Mouse (Mus musculus) heart, embryonic 12.5 days (tissue): ENCODE data around the gene Acvrl1. TPM values are rescaled to one million over a fixed set of nuclear protein-coding genes. Genes with fewer than 3 reads are reported as not detected.

Experiments used
- ATAC-seq: fragments of 200-750 bp; cut with Nextera tagmentation; 2 replicates; pipeline ENCODE4 v1.8.0; 2017; ENCODE audit warnings: moderate TSS enrichment, moderate library complexity; ENCODE audit not compliant: insufficient number of reproducible peaks, low FRiP score
- H3K27ac ChIP-seq: fragments of 300-500 bp; sonication (generic); 2 replicates; pipeline ENCODE4 v1.5.1; 2016; ENCODE audit warnings: mild to moderate bottlenecking, moderate library complexity; ENCODE audit not compliant: poor library complexity, severe bottlenecking
- H3K27me3 ChIP-seq: fragments of 300-500 bp; sonication (generic); replicated peaks from 2 replicates; pipeline ENCODE4 v1.6.1; 2016; ENCODE audit warnings: mild to moderate bottlenecking, moderate library complexity
- H3K36me3 ChIP-seq: fragments of 300-500 bp; sonication (generic); 2 replicates; pipeline ENCODE4 v1.6.1; 2016; ENCODE audit warnings: mild to moderate bottlenecking, moderate library complexity
- H3K4me1 ChIP-seq: fragments of 300-500 bp; sonication (generic); replicated peaks from 2 replicates; pipeline ENCODE4 v1.6.1; 2016; ENCODE audit warnings: mild to moderate bottlenecking
- H3K4me2 ChIP-seq: fragments of 300-500 bp; sonication (generic); 2 replicates; pipeline ENCODE4 v1.6.1; 2016; ENCODE audit warnings: mild to moderate bottlenecking, moderate library complexity
- H3K4me3 ChIP-seq: fragments of 300-500 bp; sonication (generic); 2 replicates; pipeline ENCODE4 v1.5.1; 2016; ENCODE audit warnings: mild to moderate bottlenecking
- H3K9ac ChIP-seq: fragments of 300-500 bp; sonication (generic); 2 replicates; pipeline ENCODE4 v1.6.1; 2016; ENCODE audit warnings: mild to moderate bottlenecking, moderate library complexity
- H3K9me3 ChIP-seq: fragments of 300-500 bp; sonication (generic); replicated peaks from 2 replicates; pipeline ENCODE4 v1.6.1; 2016; ENCODE audit warnings: mild to moderate bottlenecking, moderate library complexity
- WGBS: fragments of 180-500 bp; shearing (Covaris S2); methylation state at CpG from one replicate; pipeline ENCODE4 v1.1.7; 2016; 5-methylcytosine and 5-hydroxymethylcytosine counted together
- polyA plus RNA-seq: library from polyadenylated mRNA; unstranded; fragments of >200 nt; fragmentation: Nextera tagmentation; extraction: Ambion mirVana; gene quantifications from 2 replicates; pipeline ENCODE4 v1.2.1, GENCODE M21; 2016

Gene Acvrl1
- polyA plus RNA-seq, 1 experiment from 2014 or later = 3.1 TPM

GRCm38 (mm10) chr15:101129412-101129811, 1.1 kb downstream of the Acvrl1 start:
- Histone ChIP-seq H3K4me3 (peak overlapping the region; percentile 46), H3K4me1 (peaks cover 40% of the 10 kb centered on the region), H3K9ac (peak overlapping the region; percentile 62; the same call in 1 of the 2 replicates), H3K27ac (no peak overlapping the region), H3K36me3 (no peaks in the 10 kb centered on the region), H3K27me3 (peaks cover 59% of the 10 kb centered on the region), H3K4me2 (peak overlapping the region; percentile 75), H3K9me3 (no peaks in the 10 kb centered on the region)
- WGBS = 16% methylated on average over 5 of the region's 5 CpGs
- ATAC-seq = no peak

DNA sequence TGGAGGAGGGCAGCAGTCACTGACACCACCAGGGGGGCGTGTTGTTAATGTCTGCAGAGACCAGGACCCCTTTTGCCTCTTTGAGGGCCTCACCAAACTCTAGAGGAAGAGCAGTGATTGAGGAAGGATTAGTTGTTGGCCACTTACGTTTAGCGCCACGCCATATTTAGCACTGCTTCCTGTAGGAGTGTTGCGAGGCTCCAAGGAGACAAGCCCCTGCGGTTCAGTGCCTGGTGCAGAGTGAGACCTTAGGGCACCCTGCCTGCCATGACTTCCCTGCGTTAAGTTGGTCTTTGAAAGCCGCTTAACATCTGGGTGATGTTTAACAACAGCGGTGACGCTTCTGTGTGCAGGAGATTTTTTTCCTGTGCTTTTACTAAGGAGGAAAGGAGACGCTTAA, 3.2 kb downstream of the Acvrl1 start:
- H3K4me2 ChIP-seq = peak overlapping the region; percentile 42
- peak overlapping the region; percentile 3 for H3K4me3 ChIP-seq
- no peak overlapping the region for H3K27ac ChIP-seq
- H3K9me3 ChIP-seq = no peaks in the 10 kb centered on the region
- no peak for ATAC-seq
- no peaks in the 10 kb centered on the region for H3K36me3 ChIP-seq
- 13% methylated on average over 11 of the region's 11 CpGs for WGBS
- peaks cover 61% of the 10 kb centered on the region for H3K27me3 ChIP-seq
- H3K4me1 ChIP-seq = peaks cover 50% of the 10 kb centered on the region
- H3K9ac ChIP-seq = no peak overlapping the region

GRCm38 (mm10) chr15:101132041-101132440, 3.7 kb downstream of the Acvrl1 start:
- Histone ChIP-seq H3K36me3 (no peaks in the 10 kb centered on the region), H3K27ac (no peak overlapping the region), H3K27me3 (peaks cover 60% of the 10 kb centered on the region), H3K9me3 (no peaks in the 10 kb centered on the region), H3K4me1 (peaks cover 50% of the 10 kb centered on the region), H3K4me2 (peak overlapping the region; percentile 42), H3K9ac (no peak overlapping the region), H3K4me3 (no peak overlapping the region)
- no peak for ATAC-seq
- WGBS = 58% methylated on average over 6 of the region's 6 CpGs

- H3K9me3 ChIP-seq = no peaks in the 10 kb centered on the region; the same call in 1 of the 2 replicates
- no peak for ATAC-seq
- H3K27ac ChIP-seq = no peak overlapping the region
- peaks cover 60% of the 10 kb centered on the region for H3K27me3 ChIP-seq
- no peak overlapping the region for H3K9ac ChIP-seq
- H3K4me2 ChIP-seq = no peak overlapping the region
- H3K4me1 ChIP-seq = peaks cover 50% of the 10 kb centered on the region
- 63% methylated on average over 6 of the region's 6 CpGs for WGBS
- no peak overlapping the region for H3K4me3 ChIP-seq
- H3K36me3 ChIP-seq = no peaks in the 10 kb centered on the region
These were observed 4.4 kb downstream of the Acvrl1 start for GRCm38 (mm10) chr15:101132761-101133160.

GRCm38 (mm10) chr15:101133993-101134704, 5.8 kb downstream of the Acvrl1 start:
- Histone ChIP-seq H3K4me3 (no peak overlapping the region), H3K4me1 (peaks cover 48% of the 10 kb centered on the region), H3K36me3 (no peaks in the 10 kb centered on the region), H3K4me2 (peak overlapping the region; percentile 37), H3K27ac (no peak overlapping the region), H3K9me3 (no peaks in the 10 kb centered on the region; the same call in 1 of the 2 replicates), H3K9ac (no peak overlapping the region), H3K27me3 (peaks cover 59% of the 10 kb centered on the region)
- 0 out of 2 replicates have a peak, but pooled peaks have one; percentile 15 for ATAC-seq
- 26% methylated on average over 15 of the region's 15 CpGs for WGBS

DNA sequence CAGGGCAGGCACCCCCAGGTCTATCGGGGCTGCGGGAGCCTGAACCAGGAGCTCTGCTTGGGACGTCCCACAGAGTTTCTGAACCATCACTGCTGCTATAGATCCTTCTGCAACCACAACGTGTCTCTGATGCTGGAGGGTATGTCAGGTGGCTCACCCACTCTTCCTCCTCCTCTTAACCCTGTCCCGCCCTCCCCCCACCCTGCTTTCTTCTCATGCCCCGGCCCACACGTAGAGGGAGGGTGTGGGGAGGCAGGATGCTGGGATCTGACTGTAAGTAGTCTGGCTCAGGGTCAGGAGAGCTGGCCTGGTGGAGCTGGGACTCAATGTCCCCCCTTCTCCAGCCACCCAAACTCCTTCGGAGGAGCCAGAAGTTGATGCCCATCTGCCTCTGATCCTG, 7.1 kb downstream of the Acvrl1 start:
- no peak overlapping the region for H3K27ac ChIP-seq
- no peaks in the 10 kb centered on the region for H3K36me3 ChIP-seq
- H3K9me3 ChIP-seq = no peaks in the 10 kb centered on the region; the same call in 1 of the 2 replicates
- H3K27me3 ChIP-seq = peaks cover 50% of the 10 kb centered on the region
- no peak overlapping the region for H3K4me3 ChIP-seq
- WGBS = 52% methylated on average over 8 of the region's 8 CpGs
- H3K4me2 ChIP-seq = no peak overlapping the region
- no peak for ATAC-seq
- H3K9ac ChIP-seq = no peak overlapping the region
- H3K4me1 ChIP-seq = peaks cover 52% of the 10 kb centered on the region

DNA sequence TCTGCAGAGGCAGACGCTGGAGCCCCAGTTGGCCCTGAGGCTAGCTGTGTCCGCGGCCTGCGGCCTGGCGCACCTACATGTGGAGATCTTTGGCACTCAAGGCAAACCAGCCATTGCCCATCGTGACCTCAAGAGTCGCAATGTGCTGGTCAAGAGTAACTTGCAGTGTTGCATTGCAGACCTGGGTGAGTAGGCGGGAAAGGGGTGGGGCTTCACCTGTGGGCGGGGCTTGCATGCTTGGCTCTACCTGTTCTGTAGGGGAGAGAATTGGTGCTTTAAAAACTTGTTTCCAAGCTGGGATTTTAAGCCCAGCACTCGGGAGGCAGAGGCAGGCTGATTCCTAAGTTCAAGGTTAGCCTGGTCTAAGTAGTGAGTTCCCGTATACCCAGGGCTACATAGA, 9.1 kb downstream of the Acvrl1 start:
- Histone ChIP-seq H3K4me3 (no peak overlapping the region), H3K4me1 (peaks cover 48% of the 10 kb centered on the region), H3K27me3 (peaks cover 40% of the 10 kb centered on the region), H3K27ac (no peak overlapping the region), H3K9me3 (no peaks in the 10 kb centered on the region; the same call in 1 of the 2 replicates), H3K4me2 (no peak overlapping the region), H3K9ac (no peak overlapping the region), H3K36me3 (no peaks in the 10 kb centered on the region)
- WGBS = 74% methylated on average over 11 of the region's 11 CpGs
- no peak for ATAC-seq

DNA sequence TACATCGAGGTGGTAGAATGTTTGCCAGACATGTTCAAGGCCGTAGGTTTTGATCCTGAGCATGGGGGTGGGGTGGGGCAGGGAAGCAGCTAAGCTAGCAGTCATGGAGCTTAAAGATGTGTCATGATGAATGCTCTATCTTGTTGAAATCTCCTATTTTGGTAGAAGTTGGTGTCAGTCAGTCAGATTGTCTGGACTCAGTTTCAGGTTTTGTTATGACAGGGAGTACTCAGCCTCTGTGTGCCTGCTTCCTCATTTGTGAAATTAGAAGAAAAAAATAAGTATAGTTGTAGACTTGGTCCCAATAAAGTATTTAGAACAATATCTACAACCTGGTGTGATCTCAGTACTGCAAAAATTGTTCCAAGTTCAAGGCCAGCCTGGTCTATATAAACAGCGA, 10.4 kb downstream of the Acvrl1 start:
- H3K4me3 ChIP-seq = no peak overlapping the region
- no peaks in the 10 kb centered on the region for H3K36me3 ChIP-seq
- H3K27ac ChIP-seq = no peak overlapping the region
- no peak overlapping the region for H3K9ac ChIP-seq
- 74% methylated on average over 3 of the region's 3 CpGs for WGBS
- no peaks in the 10 kb centered on the region; the same call in 1 of the 2 replicates for H3K9me3 ChIP-seq
- peaks cover 34% of the 10 kb centered on the region for H3K27me3 ChIP-seq
- peaks cover 59% of the 10 kb centered on the region for H3K4me1 ChIP-seq
- no peak for ATAC-seq
- no peak overlapping the region for H3K4me2 ChIP-seq

DNA sequence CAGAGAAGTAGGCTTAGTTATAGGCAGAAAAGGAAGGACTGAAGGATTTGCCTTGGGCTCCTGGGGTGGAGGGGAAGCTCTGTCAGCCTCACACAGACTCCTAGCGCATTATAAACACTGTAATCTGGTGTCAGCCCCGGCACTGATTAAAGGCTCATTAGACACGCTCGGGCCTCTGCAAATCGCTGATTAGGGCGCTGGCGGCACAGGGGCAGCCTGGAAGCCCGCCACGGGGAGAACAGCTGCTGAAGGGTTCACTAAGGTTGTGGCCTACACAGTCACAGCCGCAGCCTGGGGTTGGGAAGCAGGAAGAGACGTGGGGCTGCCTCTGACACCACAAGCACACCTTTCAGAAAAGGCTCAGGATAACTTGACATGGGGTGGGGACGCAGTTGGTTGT, 11.6 kb downstream of the Acvrl1 start:
- 0 out of 2 replicates have a peak overlapping the region, but pooled peaks have one; percentile 11 for H3K4me2 ChIP-seq
- H3K36me3 ChIP-seq = no peaks in the 10 kb centered on the region
- H3K27me3 ChIP-seq = peaks cover 33% of the 10 kb centered on the region
- WGBS = 7% methylated on average over 12 of the region's 12 CpGs
- H3K4me3 ChIP-seq = no peak overlapping the region
- H3K4me1 ChIP-seq = peaks cover 59% of the 10 kb centered on the region
- 0 out of 2 replicates have a peak overlapping the region, but pooled peaks have one; percentile 28 for H3K9ac ChIP-seq
- H3K27ac ChIP-seq = no peak overlapping the region
- ATAC-seq = no peak
- H3K9me3 ChIP-seq = no peaks in the 10 kb centered on the region; the same call in 1 of the 2 replicates

DNA sequence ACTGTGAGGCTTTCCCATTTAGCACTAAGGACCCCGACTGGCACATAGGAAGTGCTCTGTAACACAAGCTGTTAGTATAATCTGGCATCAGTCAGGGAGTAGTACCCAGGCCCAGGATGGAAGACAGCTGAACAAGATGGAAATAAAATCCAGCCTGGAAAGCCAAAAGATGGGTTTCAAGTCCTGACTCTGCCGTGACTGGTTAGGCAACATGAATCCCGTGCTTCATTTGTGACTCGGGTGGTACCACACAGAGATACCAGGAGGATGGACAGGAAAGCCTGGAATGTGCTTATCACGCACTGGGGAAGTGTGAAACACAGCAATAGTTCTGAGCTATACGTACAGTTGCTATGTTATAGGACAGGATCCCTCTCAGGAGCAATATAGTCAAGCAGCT, 12.3 kb downstream of the Acvrl1 start:
- peaks cover 26% of the 10 kb centered on the region for H3K27me3 ChIP-seq
- H3K4me1 ChIP-seq = peaks cover 63% of the 10 kb centered on the region
- no peaks in the 10 kb centered on the region; the same call in 1 of the 2 replicates for H3K9me3 ChIP-seq
- H3K36me3 ChIP-seq = no peaks in the 10 kb centered on the region
- 20% methylated on average over 6 of the region's 6 CpGs for WGBS
- ATAC-seq = no peak
- peak overlapping the region; percentile 13; the same call in 1 of the 2 replicates for H3K4me2 ChIP-seq
- H3K9ac ChIP-seq = no peak overlapping the region
- 0 out of 2 replicates have a peak overlapping the region, but pooled peaks have one; percentile 9 for H3K27ac ChIP-seq
- H3K4me3 ChIP-seq = no peak overlapping the region

GRCm38 (mm10) chr15:101141061-101141541, 12.8 kb downstream of the Acvrl1 start:
- Histone ChIP-seq H3K4me1 (peaks cover 66% of the 10 kb centered on the region), H3K27ac (no peak overlapping the region), H3K9ac (no peak overlapping the region), H3K4me3 (no peak overlapping the region), H3K9me3 (no peaks in the 10 kb centered on the region; the same call in 1 of the 2 replicates), H3K4me2 (peak overlapping the region; percentile 13; the same call in 1 of the 2 replicates), H3K36me3 (no peaks in the 10 kb centered on the region), H3K27me3 (peaks cover 21% of the 10 kb centered on the region)
- ATAC-seq = peak; percentile 86
- WGBS = 5% methylated on average over 10 of the region's 14 CpGs
